Mouse (Mus musculus) gastrocnemius, postnatal 36 days (tissue): ENCODE results near the gene Vdac2. TPM values are rescaled to one million over a fixed set of nuclear protein-coding genes. Genes with fewer than 3 reads are reported as not detected.
A peak's percentile ranks its signal among the peaks of the same experiment; 100 is the strongest.

ENCODE experiments used
- DNase-seq, 2 experiments: peaks; one replicate each; pipeline ENCODE4 v3.0.0; 2022
- intact Hi-C: fragments of 180-260 bp; cut with DNase I; formaldehyde crosslinking; loops from one replicate; pipeline ENCODE4 v1.15.1; 2025
- total RNA-seq, 2 experiments: library from RNA; stranded (reverse); gene quantifications; 2 replicates each; pipeline ENCODE4 v1.2.3; 2021

The Vdac2 gene
- total RNA-seq, 2 experiments from 2014 or later = 278 to 305 TPM

DNA sequence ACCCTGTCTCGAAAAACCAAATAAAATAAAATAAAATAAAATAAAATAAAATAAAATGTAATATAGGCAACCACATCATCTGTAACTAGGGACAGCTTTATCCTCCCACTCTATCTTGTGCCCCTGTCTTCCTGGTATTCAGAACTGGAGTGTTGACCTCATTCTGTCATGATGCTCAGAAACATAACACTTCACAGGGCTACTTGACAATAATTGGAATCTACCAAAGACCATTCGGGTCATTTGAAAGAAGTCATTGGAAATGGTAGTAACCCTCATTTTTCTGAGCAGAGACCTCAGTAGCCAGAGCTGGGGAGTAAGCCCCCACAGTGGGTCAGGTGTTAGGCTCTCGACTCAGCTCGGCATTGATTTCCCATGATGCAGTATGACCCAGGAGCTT is 10.4 kb upstream of the Vdac2 start:
- no peak for DNase-seq
- intact Hi-C loops = no loop called here

DNA sequence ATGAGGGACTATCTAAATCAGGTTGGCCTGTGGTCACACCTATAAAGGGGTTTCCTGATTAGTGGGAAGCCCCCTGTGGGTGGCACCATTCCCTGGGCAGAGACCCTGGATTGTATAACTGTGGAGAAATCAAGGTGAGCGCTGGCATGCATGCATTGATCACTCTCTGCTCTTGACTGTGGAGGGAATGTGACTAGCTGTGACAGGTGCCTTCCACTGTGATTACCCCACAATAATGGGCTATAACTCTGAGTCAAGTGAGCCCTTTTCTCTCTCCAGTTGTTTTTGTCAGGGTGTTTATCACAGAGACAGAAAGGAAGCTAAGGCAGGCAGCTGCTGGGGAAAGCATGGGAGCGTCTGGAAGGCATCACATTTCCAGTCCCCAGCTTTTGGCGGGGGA is 8.8 kb upstream of the Vdac2 start:
- intact Hi-C loops = no loop called here
- no peak for DNase-seq

DNA sequence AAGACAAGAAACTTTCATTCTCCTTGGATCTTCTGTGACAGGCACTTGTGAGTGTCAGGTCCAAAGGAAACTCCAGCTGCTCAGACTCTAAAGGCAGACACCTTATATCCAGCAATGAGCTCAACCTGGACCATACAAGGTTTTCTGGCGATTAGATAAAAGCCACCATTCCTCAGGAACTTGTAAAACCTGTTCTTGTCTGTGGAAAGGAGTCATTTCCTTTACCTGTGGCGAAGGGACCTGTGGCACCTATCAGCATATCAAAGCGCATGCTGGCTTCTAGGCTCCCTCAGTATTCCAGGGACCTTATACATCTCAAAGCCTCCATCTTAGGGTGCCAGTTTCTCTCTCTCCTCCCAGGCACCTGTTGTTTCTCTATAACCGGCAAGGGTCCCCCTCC is 7.6 kb upstream of the Vdac2 start:
- intact Hi-C loops = no loop called here
- no peak for DNase-seq

GRCm38 (mm10) chr14:21820880-21821505 is 4.0 kb upstream of the Vdac2 start:
- intact Hi-C loops = loop anchor here (5.0 kb wide), 1 partner anchor 1159 kb away; no protein-coding TSS in a partner anchor
- no peak for DNase-seq

- intact Hi-C loops = loop anchor here (5.0 kb wide), 1 partner anchor 1160 kb away; no protein-coding TSS in a partner anchor
- DNase-seq = no peak
Measured at GRCm38 (mm10) chr14:21822307-21822706, 2.7 kb upstream of the Vdac2 start.

- intact Hi-C loops = loop anchor here (5.0 kb wide), 1 partner anchor 1161 kb away; no protein-coding TSS in a partner anchor
Measured at GRCm38 (mm10) chr14:21822795-21823374, 2.2 kb upstream of the Vdac2 start.

DNA sequence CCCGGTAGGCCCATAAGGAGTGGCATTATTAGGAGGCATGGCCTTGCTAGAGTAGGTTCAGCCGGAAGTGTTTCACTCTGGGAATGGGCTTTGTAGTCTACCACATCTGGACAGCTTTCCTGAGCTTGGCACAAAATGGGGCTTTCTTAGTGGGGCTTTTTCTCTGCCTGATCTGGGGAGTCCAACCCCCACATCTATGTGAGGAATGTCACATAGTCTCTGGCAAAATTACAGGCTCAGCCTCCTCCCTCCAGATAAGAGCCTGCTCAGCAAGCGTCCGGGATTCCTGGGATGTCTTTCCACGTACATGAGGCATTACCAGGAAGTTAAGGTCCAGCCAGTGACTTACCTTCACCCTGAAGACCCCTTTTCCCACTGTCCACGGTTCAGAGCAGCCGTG is 1.1 kb upstream of the Vdac2 start:
- intact Hi-C loops = loop anchor here (5.0 kb wide), 1 partner anchor 1162 kb away; no protein-coding TSS in a partner anchor
- DNase-seq = no peak

More at GRCm38 (mm10) chr14:21822795-21823374, 2.2 kb upstream of the Vdac2 start:
- peak; percentile 61 to 62 for DNase-seq

DNA sequence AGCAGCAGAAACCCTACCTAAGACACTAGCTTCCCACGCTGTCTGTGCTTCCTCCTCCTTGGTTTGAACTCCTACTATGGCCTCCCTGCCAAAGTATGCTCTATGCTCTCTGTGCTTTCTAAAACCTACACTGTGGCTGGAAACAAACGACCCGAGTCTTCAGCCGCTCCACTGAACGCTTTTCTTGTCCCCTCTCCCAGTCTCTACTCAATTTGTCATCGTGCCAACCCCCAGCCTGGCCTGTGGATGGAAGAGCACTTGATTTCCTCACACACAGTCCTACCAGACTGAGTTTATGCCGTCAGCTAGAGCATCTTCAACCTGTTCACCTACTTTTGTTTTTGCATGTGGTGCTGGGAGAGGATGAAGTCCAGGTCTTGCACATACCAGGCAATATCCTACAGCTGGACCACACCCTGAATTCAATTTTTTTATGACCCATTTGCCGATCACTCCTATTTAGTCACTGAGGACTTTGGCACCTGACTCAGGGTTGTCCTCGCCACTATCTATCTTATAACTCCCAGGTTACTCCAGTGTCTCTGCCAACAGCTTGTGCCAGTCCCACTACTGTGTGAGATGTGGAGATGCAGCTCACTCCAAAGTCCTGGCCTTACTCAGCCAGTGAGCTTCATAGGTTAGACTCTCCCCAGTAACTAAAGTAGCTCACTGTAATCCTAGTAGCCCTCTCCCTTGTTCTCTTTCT is 901 bp downstream of the Vdac2 start:
- no peak for DNase-seq
- intact Hi-C loops = no loop called here

DNA sequence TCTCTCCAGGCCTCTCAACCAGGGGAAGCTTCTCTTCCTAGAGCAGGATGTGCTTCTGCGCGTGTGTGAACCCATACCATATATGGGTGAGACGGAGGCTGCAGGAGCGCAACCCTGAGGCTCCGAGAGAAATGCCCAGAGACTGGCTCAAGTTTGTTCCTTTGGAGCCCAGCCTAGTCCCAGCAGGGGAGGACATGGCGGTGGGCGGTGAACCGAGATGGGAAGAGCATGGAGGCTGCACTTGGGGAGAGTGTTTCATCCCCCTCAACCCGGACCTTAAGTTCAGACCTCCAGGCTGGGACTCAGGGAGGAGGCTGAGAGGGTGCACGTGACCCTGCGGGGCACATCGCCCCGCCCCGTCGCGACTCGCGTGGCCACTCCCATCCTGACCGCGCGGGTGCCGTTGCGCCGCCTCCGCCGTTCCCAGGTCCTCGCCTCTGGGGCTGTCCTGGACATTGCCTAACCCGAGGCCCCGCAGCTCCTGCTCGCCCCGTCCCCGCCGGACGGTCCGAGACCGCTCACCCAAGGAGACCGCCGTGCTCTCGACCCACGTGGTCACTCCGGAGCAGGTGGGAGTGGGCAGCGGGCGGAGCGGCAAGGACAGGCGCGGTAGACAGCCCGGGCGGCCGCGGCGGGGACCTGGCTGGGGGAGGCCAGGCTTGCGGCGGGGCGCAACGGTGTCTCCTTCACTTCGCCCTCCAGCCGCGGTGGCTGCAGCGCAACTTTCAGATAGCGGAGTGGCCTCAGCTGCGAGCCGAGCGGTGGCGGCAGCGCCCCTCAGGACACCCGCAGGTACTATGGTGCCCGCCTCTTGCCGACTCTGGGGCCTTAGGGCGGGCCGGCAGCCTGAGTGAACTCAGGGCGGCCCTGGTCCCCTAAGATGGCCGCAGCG is 6.1 kb downstream of the Vdac2 start:
- peak; percentile 95 to 97 for DNase-seq
- intact Hi-C loops = no loop called here

- DNase-seq = no peak
- intact Hi-C loops = no loop called here
Measured at GRCm38 (mm10) chr14:21831830-21832403, 6.9 kb downstream of the Vdac2 start.

- intact Hi-C loops = no loop called here
- no peak for DNase-seq
Measured at GRCm38 (mm10) chr14:21838336-21839017, 13.4 kb downstream of the Vdac2 start.

GRCm38 (mm10) chr14:21841819-21842592 is 17.0 kb downstream of the Vdac2 start:
- intact Hi-C loops = loop anchor here (10.0 kb wide), 1 partner anchor 157 kb away; no protein-coding TSS in a partner anchor
- DNase-seq = no peak

DNA sequence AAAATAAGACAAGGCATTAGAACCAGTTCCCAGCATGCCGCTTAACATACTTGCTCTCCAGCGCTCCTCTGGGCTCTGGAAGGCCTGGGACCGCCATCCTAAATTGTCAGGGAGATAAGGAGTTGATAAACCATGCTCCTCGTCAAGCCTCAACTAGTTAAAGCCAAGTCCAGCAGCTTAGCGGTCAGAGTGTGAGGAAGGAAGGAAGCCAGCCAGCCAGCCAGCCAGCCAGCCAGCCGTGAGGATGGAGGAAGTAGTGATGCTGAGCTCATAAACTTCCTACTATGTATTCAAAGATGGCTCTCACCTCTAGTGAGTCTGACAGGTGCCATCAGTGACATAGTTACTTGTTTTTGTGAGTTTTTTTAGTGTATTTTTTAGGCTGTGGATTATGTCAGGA is 18.2 kb downstream of the Vdac2 start:
- no peak for DNase-seq
- intact Hi-C loops = loop anchor here (10.0 kb wide), 1 partner anchor 158 kb away; no protein-coding TSS in a partner anchor

DNA sequence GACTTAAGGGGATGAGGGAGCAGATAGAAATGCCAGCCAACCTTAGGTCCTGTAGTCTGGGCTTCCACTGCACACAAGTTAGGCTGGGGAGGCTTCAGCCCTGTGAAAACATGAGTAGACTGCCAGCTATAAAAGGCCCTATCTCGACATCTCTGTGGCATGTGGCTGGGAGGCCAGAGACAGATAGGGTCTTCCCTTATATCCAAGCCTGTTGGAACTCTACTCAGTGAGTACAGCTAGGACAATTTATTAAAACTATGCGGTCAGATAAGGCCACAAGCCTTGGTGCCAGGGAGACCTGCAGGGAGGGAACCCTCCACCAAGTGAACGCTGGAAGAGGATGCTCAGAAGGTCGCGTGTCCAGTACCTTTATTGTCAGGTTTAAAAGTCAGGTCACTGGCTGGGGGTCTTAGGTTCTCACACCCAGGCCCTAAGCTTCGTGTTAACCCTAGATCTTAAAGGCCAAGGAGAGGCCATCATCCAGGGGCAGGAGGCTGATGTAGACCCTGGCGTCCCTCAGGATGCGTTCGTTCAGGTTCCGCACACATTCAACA is 21.9 kb downstream of the Vdac2 start:
- DNase-seq = no peak
- intact Hi-C loops = loop anchor here (10.0 kb wide), 1 partner anchor 162 kb away; no protein-coding TSS in a partner anchor

DNA sequence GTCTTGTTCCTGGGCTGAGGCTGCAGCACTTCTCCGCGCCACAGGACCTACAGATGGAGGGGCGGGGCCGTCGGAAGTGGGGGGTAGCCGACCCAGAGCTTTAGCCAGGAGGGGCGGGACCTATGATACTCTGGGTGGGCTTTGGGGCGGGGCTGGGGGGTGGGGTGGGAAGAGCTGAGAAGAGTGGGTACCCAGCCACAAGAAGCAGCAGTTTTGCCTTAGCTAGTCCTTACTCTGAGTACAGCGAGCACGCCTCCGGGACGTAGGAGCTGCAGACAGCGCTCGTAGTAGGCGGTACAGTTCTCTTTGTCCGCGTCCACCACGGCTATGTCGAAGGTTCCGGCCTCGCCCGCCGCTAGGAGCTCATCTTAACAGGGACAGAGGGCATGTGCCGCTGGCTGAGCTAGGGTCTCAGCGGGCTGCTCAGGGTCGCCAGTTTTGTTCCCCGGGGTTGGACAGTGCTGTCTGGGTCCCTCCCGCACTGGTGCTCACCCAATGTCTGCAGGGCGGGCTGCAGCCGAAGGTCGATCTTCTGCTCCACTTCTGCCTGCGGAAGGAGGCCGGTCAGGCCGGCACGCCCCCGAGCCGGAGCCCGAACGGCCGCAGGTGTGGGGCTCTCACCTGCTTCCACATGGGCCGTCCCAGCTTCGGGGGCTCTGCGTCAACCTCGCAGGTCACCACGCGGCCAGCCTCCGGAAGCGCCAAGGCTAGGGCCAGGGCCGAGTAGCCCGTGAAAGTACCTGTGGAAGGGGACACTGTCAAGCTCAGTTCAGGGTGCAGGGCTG is 22.5 kb downstream of the Vdac2 start:
- DNase-seq = no peak
- intact Hi-C loops = loop anchor here (1.0 to 10.0 kb wide), 2 partner anchors 34 to 163 kb away; no protein-coding TSS in a partner anchor

- DNase-seq = peak; percentile 92 to 96
- intact Hi-C loops = loop anchor here (1.0 to 10.0 kb wide), 2 partner anchors 35 to 164 kb away; no protein-coding TSS in a partner anchor
Measured at GRCm38 (mm10) chr14:21848166-21849154, 23.4 kb downstream of the Vdac2 start, which contains the start of gene Comtd1. Gene Comtd1, minus strand, starts transcription at chr14:21848977.
